Mouse (Mus musculus) limb, embryonic 15.5 days (tissue): ENCODE data around the gene Htra1. TPM values are rescaled to one million over a fixed set of nuclear protein-coding genes. Genes with fewer than 3 reads are reported as not detected.
A peak's percentile ranks its signal among the peaks of the same experiment; 100 is the strongest.

Experiments
- ATAC-seq: fragments of 200-750 bp; cut with Nextera tagmentation; 2 replicates; pipeline ENCODE4 v1.8.0; 2017; ENCODE audit warnings: low read depth, moderate TSS enrichment; ENCODE audit not compliant: insufficient number of reproducible peaks, low FRiP score, low TSS enrichment
- H3K27ac ChIP-seq: fragments of 300-500 bp; sonication (generic); 2 replicates; pipeline ENCODE4 v1.5.1; 2015; ENCODE audit warnings: moderate library complexity, mild to moderate bottlenecking, inconsistent platforms
- H3K27me3 ChIP-seq: fragments of 300-500 bp; sonication (generic); 2 replicates; pipeline ENCODE4 v1.6.1; 2015; ENCODE audit warnings: inconsistent platforms
- H3K36me3 ChIP-seq: fragments of 300-500 bp; sonication (generic); 2 replicates; pipeline ENCODE4 v1.6.1; 2015; ENCODE audit warnings: inconsistent platforms
- H3K4me1 ChIP-seq: fragments of 300-500 bp; sonication (generic); 2 replicates; pipeline ENCODE4 v1.6.1; 2015; ENCODE audit warnings: inconsistent platforms
- H3K4me2 ChIP-seq: fragments of 300-500 bp; sonication (generic); 2 replicates; pipeline ENCODE4 v1.6.1; 2015; ENCODE audit warnings: mild to moderate bottlenecking, inconsistent platforms
- H3K4me3 ChIP-seq: fragments of 300-500 bp; sonication (generic); 2 replicates; pipeline ENCODE4 v1.5.1; 2015; ENCODE audit warnings: mild to moderate bottlenecking, inconsistent platforms
- H3K9ac ChIP-seq: fragments of 300-500 bp; sonication (generic); 2 replicates; pipeline ENCODE4 v1.6.1; 2015; ENCODE audit warnings: inconsistent platforms
- H3K9me3 ChIP-seq: fragments of 300-500 bp; sonication (generic); 2 replicates; pipeline ENCODE4 v1.6.1; 2016; ENCODE audit warnings: inconsistent platforms
- WGBS: fragments of 180-500 bp; shearing (Covaris S2); methylation state at CpG from one replicate; pipeline ENCODE4 v1.1.7; 2015; 5-methylcytosine and 5-hydroxymethylcytosine counted together
- polyA plus RNA-seq: library from polyadenylated mRNA; unstranded; fragments of >200 nt; fragmentation: Nextera tagmentation; extraction: Ambion mirVana; gene quantifications from 2 replicates; pipeline ENCODE4 v1.2.1, GENCODE M21; 2015

Htra1 gene
- polyA plus RNA-seq, 1 experiment from 2014 or later = 324 TPM

DNA sequence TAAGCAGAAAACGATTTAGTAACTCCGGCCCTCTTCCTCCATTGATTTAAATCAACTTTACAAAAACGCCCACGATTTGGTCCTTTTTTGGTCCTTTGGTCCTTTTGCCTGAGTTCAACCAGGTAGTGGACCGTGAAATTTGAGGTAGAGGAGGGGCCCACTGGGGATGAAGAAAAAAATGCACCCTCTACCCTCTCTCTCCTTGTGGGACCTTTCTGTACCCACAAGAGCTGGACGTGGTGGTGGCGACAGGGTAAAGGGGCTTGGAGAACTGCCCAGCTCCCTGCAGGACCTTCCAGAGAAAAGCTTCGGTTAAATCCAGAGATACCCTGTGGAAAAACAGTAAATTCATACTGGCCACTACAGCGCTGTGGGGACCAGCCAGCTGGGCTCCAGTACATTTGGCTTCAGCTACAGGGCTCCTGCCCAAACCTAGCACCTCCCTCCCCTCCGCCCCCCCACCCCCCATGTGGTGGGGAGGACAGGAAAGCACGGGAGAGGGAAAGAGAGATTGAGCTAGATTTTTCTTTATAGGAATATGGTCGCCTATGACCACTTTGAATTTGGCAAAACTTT, 1.4 kb downstream of the Htra1 start:
- H3K36me3 ChIP-seq = no peaks in the 10 kb centered on the region
- no peaks in the 10 kb centered on the region for H3K9me3 ChIP-seq
- peaks cover 58% of the 10 kb centered on the region for H3K4me1 ChIP-seq
- H3K27ac ChIP-seq = peak overlapping the region; percentile 79
- peaks cover 54% of the 10 kb centered on the region for H3K27me3 ChIP-seq
- WGBS = 16% methylated on average over 12 of the region's 12 CpGs
- ATAC-seq = no peak
- H3K4me2 ChIP-seq = peak overlapping the region; percentile 92
- peak overlapping the region; percentile 63 for H3K9ac ChIP-seq
- peak overlapping the region; percentile 64 for H3K4me3 ChIP-seq

DNA sequence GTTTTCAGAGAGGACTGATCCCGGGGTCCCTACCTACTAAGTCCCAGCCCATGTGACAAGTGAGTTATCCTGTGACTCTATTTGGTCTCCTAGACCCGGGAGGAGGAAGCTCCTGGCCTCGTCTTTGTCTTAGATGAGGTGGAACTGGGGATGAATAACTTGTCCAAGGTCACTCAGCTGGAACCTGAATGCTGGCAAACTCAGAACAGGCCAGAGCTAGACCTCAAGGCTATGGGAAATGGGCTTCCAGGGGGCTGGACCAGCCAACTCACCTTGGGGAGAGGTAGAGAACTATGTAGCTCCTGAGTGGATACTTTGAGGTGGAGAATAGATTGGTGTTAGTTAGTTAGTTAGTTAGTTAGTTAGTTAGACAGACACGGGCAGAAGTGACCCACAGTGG, 2.1 kb downstream of the Htra1 start:
- H3K4me1 ChIP-seq = peaks cover 58% of the 10 kb centered on the region
- H3K27ac ChIP-seq = no peak overlapping the region
- H3K9ac ChIP-seq = no peak overlapping the region
- no peaks in the 10 kb centered on the region for H3K36me3 ChIP-seq
- no peaks in the 10 kb centered on the region for H3K9me3 ChIP-seq
- H3K4me3 ChIP-seq = peak overlapping the region; percentile 64
- H3K4me2 ChIP-seq = peak overlapping the region; percentile 92
- 63% methylated on average over 4 of the region's 4 CpGs for WGBS
- no peak for ATAC-seq
- peaks cover 52% of the 10 kb centered on the region for H3K27me3 ChIP-seq

DNA sequence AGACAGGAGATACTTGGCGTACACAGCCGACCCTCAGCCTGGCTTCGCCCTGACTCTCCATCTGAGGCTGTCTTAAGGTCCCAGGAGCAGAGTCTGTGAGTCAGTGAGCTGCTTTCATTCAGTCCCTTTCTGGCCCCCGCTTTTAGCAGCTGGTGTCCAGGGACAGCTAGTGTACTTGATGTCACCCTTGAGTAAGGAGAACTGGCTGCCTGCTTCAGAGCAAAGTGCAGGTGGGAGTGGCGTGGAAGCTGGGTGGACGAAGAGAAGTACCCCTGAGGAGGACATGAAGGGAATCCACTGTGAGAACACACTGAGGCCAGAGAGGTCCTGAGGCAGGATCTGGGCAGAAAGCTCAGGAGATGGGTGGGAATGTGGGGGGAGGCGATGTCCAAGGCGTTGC, 3.0 kb downstream of the Htra1 start:
- WGBS = 87% methylated on average over 8 of the region's 8 CpGs
- no peak overlapping the region for H3K9ac ChIP-seq
- peak overlapping the region; percentile 92; the same call in 1 of the 2 replicates for H3K4me2 ChIP-seq
- H3K4me1 ChIP-seq = peaks cover 58% of the 10 kb centered on the region
- H3K4me3 ChIP-seq = no peak overlapping the region
- H3K36me3 ChIP-seq = no peaks in the 10 kb centered on the region
- H3K27me3 ChIP-seq = peaks cover 43% of the 10 kb centered on the region
- ATAC-seq = no peak
- no peak overlapping the region for H3K27ac ChIP-seq
- H3K9me3 ChIP-seq = no peaks in the 10 kb centered on the region

GRCm38 (mm10) chr7:130940733-130941132, 4.8 kb downstream of the Htra1 start:
- no peak for ATAC-seq
- Histone ChIP-seq H3K9me3 (no peaks in the 10 kb centered on the region), H3K4me3 (no peak overlapping the region), H3K36me3 (no peaks in the 10 kb centered on the region), H3K4me2 (no peak overlapping the region), H3K27me3 (peaks cover 26% of the 10 kb centered on the region), H3K27ac (peak overlapping the region; percentile 27; the same call in 1 of the 2 replicates), H3K9ac (no peak overlapping the region), H3K4me1 (peaks cover 49% of the 10 kb centered on the region)
- 53% methylated on average over 8 of the region's 8 CpGs for WGBS

GRCm38 (mm10) chr7:130943280-130943895, 7.5 kb downstream of the Htra1 start:
- H3K4me1 ChIP-seq = peaks cover 30% of the 10 kb centered on the region
- H3K9ac ChIP-seq = no peak overlapping the region
- no peak overlapping the region for H3K4me2 ChIP-seq
- H3K27me3 ChIP-seq = peaks cover 8% of the 10 kb centered on the region
- H3K4me3 ChIP-seq = no peak overlapping the region
- no peaks in the 10 kb centered on the region for H3K9me3 ChIP-seq
- WGBS = 80% methylated on average over 9 of the region's 9 CpGs
- no peaks in the 10 kb centered on the region for H3K36me3 ChIP-seq
- ATAC-seq = no peak
- no peak overlapping the region for H3K27ac ChIP-seq

GRCm38 (mm10) chr7:130944766-130945475, 9.0 kb downstream of the Htra1 start:
- no peak for ATAC-seq
- 81% methylated on average over 11 of the region's 11 CpGs for WGBS

GRCm38 (mm10) chr7:130945730-130946129, 9.8 kb downstream of the Htra1 start:
- 96% methylated on average over 3 of the region's 3 CpGs for WGBS
- no peaks in the 10 kb centered on the region for H3K9me3 ChIP-seq
- peaks cover 2% of the 10 kb centered on the region; the same call in 1 of the 2 replicates for H3K36me3 ChIP-seq
- no peak overlapping the region for H3K27ac ChIP-seq
- H3K27me3 ChIP-seq = no peaks in the 10 kb centered on the region
- H3K4me2 ChIP-seq = no peak overlapping the region
- ATAC-seq = no peak
- H3K9ac ChIP-seq = no peak overlapping the region
- no peak overlapping the region for H3K4me3 ChIP-seq
- H3K4me1 ChIP-seq = peaks cover 26% of the 10 kb centered on the region

More at GRCm38 (mm10) chr7:130944766-130945475, 9.0 kb downstream of the Htra1 start:
- peaks cover 30% of the 10 kb centered on the region for H3K4me1 ChIP-seq
- H3K27ac ChIP-seq = no peak overlapping the region
- no peaks in the 10 kb centered on the region for H3K9me3 ChIP-seq
- no peak overlapping the region for H3K4me3 ChIP-seq
- no peak overlapping the region for H3K4me2 ChIP-seq
- no peaks in the 10 kb centered on the region for H3K27me3 ChIP-seq
- H3K9ac ChIP-seq = no peak overlapping the region
- no peaks in the 10 kb centered on the region for H3K36me3 ChIP-seq

GRCm38 (mm10) chr7:130946303-130946702, 10.4 kb downstream of the Htra1 start:
- H3K4me1 ChIP-seq = peaks cover 21% of the 10 kb centered on the region
- H3K27me3 ChIP-seq = no peaks in the 10 kb centered on the region
- H3K36me3 ChIP-seq = peaks cover 7% of the 10 kb centered on the region; the same call in 1 of the 2 replicates
- H3K9ac ChIP-seq = no peak overlapping the region
- WGBS = 68% methylated on average over 12 of the region's 12 CpGs
- H3K9me3 ChIP-seq = no peaks in the 10 kb centered on the region
- ATAC-seq = no peak
- H3K4me2 ChIP-seq = no peak overlapping the region
- no peak overlapping the region for H3K4me3 ChIP-seq
- H3K27ac ChIP-seq = no peak overlapping the region

GRCm38 (mm10) chr7:130948563-130949208, 12.8 kb downstream of the Htra1 start:
- H3K27me3 ChIP-seq = no peaks in the 10 kb centered on the region
- H3K27ac ChIP-seq = peak overlapping the region; percentile 67
- no peak overlapping the region for H3K4me3 ChIP-seq
- no peaks in the 10 kb centered on the region for H3K9me3 ChIP-seq
- peaks cover 9% of the 10 kb centered on the region; the same call in 1 of the 2 replicates for H3K36me3 ChIP-seq
- 45% methylated on average over 5 of the region's 5 CpGs for WGBS
- no peak overlapping the region for H3K9ac ChIP-seq
- peaks cover 22% of the 10 kb centered on the region for H3K4me1 ChIP-seq
- no peak for ATAC-seq
- H3K4me2 ChIP-seq = 0 out of 2 replicates have a peak overlapping the region, but pooled peaks have one; percentile 14

DNA sequence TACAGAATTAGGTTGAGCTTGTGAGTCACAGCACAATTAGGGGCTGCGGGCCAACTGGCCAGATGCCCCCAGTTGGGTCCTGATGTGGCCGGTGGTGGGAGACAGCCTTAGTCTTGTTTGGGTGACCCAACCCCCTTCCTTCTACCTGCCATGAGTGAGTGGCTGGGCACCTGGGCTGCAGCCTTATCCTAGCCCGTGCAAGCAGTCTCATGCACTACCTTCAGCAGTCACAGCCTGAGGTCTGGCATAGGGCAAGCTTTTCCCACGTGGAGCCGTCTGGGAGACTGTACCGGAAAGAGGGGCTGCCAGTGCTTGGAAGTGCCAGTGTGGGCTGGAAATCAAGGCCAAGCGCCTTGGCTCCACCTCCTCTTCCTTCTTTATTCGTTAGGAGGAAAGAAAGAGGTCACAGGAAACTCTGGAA, 13.4 kb downstream of the Htra1 start:
- WGBS = 27% methylated on average over 8 of the region's 8 CpGs

GRCm38 (mm10) chr7:130950482-130950881, 14.6 kb downstream of the Htra1 start:
- 90% methylated on average over 7 of the region's 7 CpGs for WGBS
- no peak overlapping the region for H3K27ac ChIP-seq
- no peak overlapping the region for H3K4me3 ChIP-seq
- H3K9me3 ChIP-seq = no peaks in the 10 kb centered on the region
- no peak for ATAC-seq
- H3K4me1 ChIP-seq = peaks cover 25% of the 10 kb centered on the region
- no peak overlapping the region for H3K4me2 ChIP-seq
- no peaks in the 10 kb centered on the region for H3K27me3 ChIP-seq
- peaks cover 9% of the 10 kb centered on the region; the same call in 1 of the 2 replicates for H3K36me3 ChIP-seq
- H3K9ac ChIP-seq = no peak overlapping the region

More for the DNA sequence above, 13.4 kb downstream of the Htra1 start:
- peak; percentile 70; the same call in 1 of the 2 replicates for ATAC-seq
- H3K4me1 ChIP-seq = peaks cover 25% of the 10 kb centered on the region
- 0 out of 2 replicates have a peak overlapping the region, but pooled peaks have one; percentile 14 for H3K4me2 ChIP-seq
- H3K27ac ChIP-seq = peak overlapping the region; percentile 67
- H3K27me3 ChIP-seq = no peaks in the 10 kb centered on the region
- H3K36me3 ChIP-seq = peaks cover 9% of the 10 kb centered on the region; the same call in 1 of the 2 replicates
- no peaks in the 10 kb centered on the region for H3K9me3 ChIP-seq
- no peak overlapping the region for H3K9ac ChIP-seq
- H3K4me3 ChIP-seq = no peak overlapping the region
